Mouse (Mus musculus): ENCODE measurements at regions not wholly inside any gene's neighbourhood (a gene's known extent, or its start where the extent isn't known, plus 50 kb on each side); places are given as distances from the start of the nearest gene placed in this dataset.
"Not testable (repeated sequence)": the region's sequence is repeated elsewhere in the genome, so short reads cannot be mapped to it uniquely, and the experiment has no call there.

GRCm38 (mm10) chr11:22440521-22440920, 71.4 kb upstream of the Tmem17 start:
- Histone ChIP-seq H3K9ac (replicated peaks) (no peak overlapping the region), H3K4me1 (replicated peaks; ENCODE audit: control insufficient read depth in 2 of 2, insufficient read depth in 2 of 2, low read length in 1 of 2) (peaks cover 0 to 9% of the 10 kb centered on the region in 2 experiments; a peak in 2 of 4 replicates), H3K27me3 (ENCODE audit: control insufficient read depth, insufficient read depth, low read length) (no peaks in the 10 kb centered on the region), H3K36me3 (replicated peaks; ENCODE audit: control insufficient read depth, insufficient read depth, low read depth) (no peaks in the 10 kb centered on the region), H3K4me3 (ENCODE audit: insufficient read depth in 1 of 2, low read depth in 2 of 2, low read length in 2 of 2) (no peak overlapping the region), H3K9me3 (ENCODE audit: control insufficient read depth, low read length) (no peaks in the 10 kb centered on the region), H3K4me2 (ENCODE audit: low read depth) (no peak overlapping the region), H3K27ac (no peak overlapping the region)
- ATAC-seq (ENCODE audit: insufficient read depth): no peak
- no peak for DNase-seq (ENCODE audit: low read depth in 3 of 3, low spot score in 3 of 3)
- 54% methylated on average over 2 of the region's 2 CpGs for WGBS (ENCODE audit: insufficient replicate concordance)
- TF ChIP-seq CTCF (IDR thresholded peaks at IDR 0.05; ENCODE audit: low read depth) (no peak), EP300 (IDR thresholded peaks at IDR 0.05; ENCODE audit: low read depth) (no peak)

DNA sequence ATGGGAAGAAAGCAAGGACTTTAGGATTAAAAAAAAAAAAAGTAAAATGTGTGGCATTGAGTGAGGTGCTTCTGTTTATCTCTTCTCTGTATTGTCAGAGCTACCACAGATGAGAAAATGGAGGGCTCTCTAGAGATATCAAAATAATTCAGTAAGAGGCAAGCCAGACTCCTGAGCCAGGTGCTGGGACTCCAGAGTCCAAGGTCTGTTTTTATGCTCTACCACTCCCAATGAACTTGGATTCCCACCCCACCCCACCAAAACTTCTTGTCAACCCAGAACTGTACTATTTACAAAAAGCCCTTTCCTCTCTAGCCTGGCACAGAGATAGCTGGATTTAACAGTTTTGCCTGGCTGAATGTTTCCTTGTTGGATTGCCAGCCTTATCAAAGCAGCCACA, 58.7 kb upstream of the Tmem17 start:
- ATAC-seq (ENCODE audit: insufficient read depth): no peak
- H3K9me3 ChIP-seq (ENCODE audit: control insufficient read depth, low read length): no peaks in the 10 kb centered on the region
- no peak overlapping the region for H3K9ac ChIP-seq (replicated peaks)
- H3K4me2 ChIP-seq (ENCODE audit: low read depth): no peak overlapping the region
- H3K4me3 ChIP-seq (ENCODE audit: insufficient read depth in 1 of 2, low read depth in 2 of 2, low read length in 2 of 2): no peak overlapping the region
- TF ChIP-seq CTCF (IDR thresholded peaks at IDR 0.05; ENCODE audit: low read depth) (no peak), EP300 (IDR thresholded peaks at IDR 0.05; ENCODE audit: low read depth) (no peak)
- H3K27me3 ChIP-seq (ENCODE audit: control insufficient read depth, insufficient read depth, low read length): no peaks in the 10 kb centered on the region
- H3K36me3 ChIP-seq (replicated peaks; ENCODE audit: control insufficient read depth, insufficient read depth, low read depth): no peaks in the 10 kb centered on the region
- DNase-seq (ENCODE audit: low read depth in 3 of 3, low spot score in 3 of 3): no peak
- H3K4me1 ChIP-seq (replicated peaks; ENCODE audit: control insufficient read depth in 2 of 2, insufficient read depth in 2 of 2, low read length in 1 of 2): no peaks in the 10 kb centered on the region
- no peak overlapping the region for H3K27ac ChIP-seq

DNA sequence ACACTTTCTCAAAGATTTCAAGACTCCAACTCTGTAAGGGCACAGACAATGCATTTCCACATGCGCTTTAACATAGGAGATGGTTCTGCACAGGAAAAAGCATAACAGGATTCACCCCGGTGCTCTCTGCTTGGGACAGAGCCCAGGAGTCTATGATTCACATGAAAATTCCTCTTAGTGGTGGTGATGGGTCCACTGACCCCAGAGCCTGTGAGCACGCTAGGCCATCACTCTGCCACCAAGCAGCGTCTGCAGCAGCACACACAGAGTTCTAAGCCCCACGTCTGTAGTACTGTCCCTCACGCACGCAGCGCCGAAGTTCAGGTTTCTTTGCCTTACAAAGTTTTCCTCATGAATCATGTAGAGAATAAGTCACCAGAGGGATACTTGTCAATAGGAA, 55.6 kb upstream of the Tmem17 start:
- Histone ChIP-seq H3K4me3 (ENCODE audit: insufficient read depth in 1 of 2, low read depth in 2 of 2, low read length in 2 of 2) (no peak overlapping the region), H3K27ac (no peak overlapping the region), H3K4me1 (replicated peaks; ENCODE audit: control insufficient read depth in 2 of 2, insufficient read depth in 2 of 2, low read length in 1 of 2) (no peaks in the 10 kb centered on the region), H3K27me3 (ENCODE audit: control insufficient read depth, insufficient read depth, low read length) (no peaks in the 10 kb centered on the region), H3K36me3 (replicated peaks; ENCODE audit: control insufficient read depth, insufficient read depth, low read depth) (no peaks in the 10 kb centered on the region), H3K9me3 (ENCODE audit: control insufficient read depth, low read length) (no peaks in the 10 kb centered on the region), H3K4me2 (ENCODE audit: low read depth) (no peak overlapping the region), H3K9ac (replicated peaks) (no peak overlapping the region)
- 80% methylated on average over 9 of the region's 9 CpGs for WGBS (ENCODE audit: insufficient replicate concordance)
- TF ChIP-seq EP300 (IDR thresholded peaks at IDR 0.05; ENCODE audit: low read depth): no peak
- no peak for TF ChIP-seq CTCF (IDR thresholded peaks at IDR 0.05; ENCODE audit: low read depth)
- ATAC-seq (ENCODE audit: insufficient read depth): no peak
- DNase-seq (ENCODE audit: low read depth in 3 of 3, low spot score in 3 of 3): no peak

DNA sequence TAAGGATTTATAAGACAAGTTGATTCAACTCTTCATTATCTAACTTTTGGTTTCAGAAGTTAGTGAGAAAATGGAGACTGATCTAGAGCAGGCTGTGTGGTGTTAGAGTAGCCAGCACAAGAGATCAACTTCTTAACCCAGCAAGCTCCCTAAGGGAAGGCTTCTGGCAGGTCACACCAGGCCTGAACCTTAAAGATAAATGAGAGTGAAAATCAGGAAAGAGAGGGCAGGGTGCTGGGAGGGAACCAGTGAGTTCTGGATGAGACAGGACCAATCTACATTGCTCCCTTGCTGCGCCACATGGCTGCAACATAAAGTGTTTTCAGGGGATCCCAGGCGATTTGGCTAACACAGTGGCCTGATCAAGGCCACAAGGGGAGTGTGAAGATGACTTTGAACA, 54.7 kb upstream of the Tmem17 start:
- WGBS (ENCODE audit: insufficient replicate concordance): 70% methylated on average over 2 of the region's 2 CpGs
- no peaks in the 10 kb centered on the region for H3K4me1 ChIP-seq (replicated peaks; ENCODE audit: control insufficient read depth in 2 of 2, insufficient read depth in 2 of 2, low read length in 1 of 2)
- no peaks in the 10 kb centered on the region for H3K36me3 ChIP-seq (replicated peaks; ENCODE audit: control insufficient read depth, insufficient read depth, low read depth)
- H3K4me3 ChIP-seq (ENCODE audit: insufficient read depth in 1 of 2, low read depth in 2 of 2, low read length in 2 of 2): no peak overlapping the region
- ATAC-seq (ENCODE audit: insufficient read depth): no peak
- no peak overlapping the region for H3K9ac ChIP-seq (replicated peaks)
- no peaks in the 10 kb centered on the region for H3K9me3 ChIP-seq (ENCODE audit: control insufficient read depth, low read length)
- no peaks in the 10 kb centered on the region for H3K27me3 ChIP-seq (ENCODE audit: control insufficient read depth, insufficient read depth, low read length)
- H3K4me2 ChIP-seq (ENCODE audit: low read depth): no peak overlapping the region
- H3K27ac ChIP-seq: no peak overlapping the region
- DNase-seq (ENCODE audit: low read depth in 3 of 3, low spot score in 3 of 3): no peak
- TF ChIP-seq CTCF (IDR thresholded peaks at IDR 0.05; ENCODE audit: low read depth) (no peak), EP300 (IDR thresholded peaks at IDR 0.05; ENCODE audit: low read depth) (no peak)

GRCm38 (mm10) chr11:22458951-22459703, 52.8 kb upstream of the Tmem17 start:
- ATAC-seq (ENCODE audit: insufficient read depth): no peak
- Histone ChIP-seq H3K4me1 (replicated peaks; ENCODE audit: control insufficient read depth in 2 of 2, insufficient read depth in 2 of 2, low read length in 1 of 2) (no peaks in the 10 kb centered on the region), H3K4me3 (ENCODE audit: insufficient read depth in 1 of 2, low read depth in 2 of 2, low read length in 2 of 2) (no peak overlapping the region), H3K36me3 (replicated peaks; ENCODE audit: control insufficient read depth, insufficient read depth, low read depth) (no peaks in the 10 kb centered on the region), H3K9me3 (ENCODE audit: control insufficient read depth, low read length) (no peaks in the 10 kb centered on the region), H3K4me2 (ENCODE audit: low read depth) (no peak overlapping the region), H3K27me3 (ENCODE audit: control insufficient read depth, insufficient read depth, low read length) (no peaks in the 10 kb centered on the region), H3K9ac (replicated peaks) (no peak overlapping the region), H3K27ac (no peak overlapping the region)
- DNase-seq (ENCODE audit: low read depth in 3 of 3, low spot score in 3 of 3): no peak
- TF ChIP-seq EP300 (IDR thresholded peaks at IDR 0.05; ENCODE audit: low read depth) (no peak), CTCF (IDR thresholded peaks at IDR 0.05; ENCODE audit: low read depth) (no peak)
- 54% methylated on average over 5 of the region's 5 CpGs for WGBS (ENCODE audit: insufficient replicate concordance)

DNA sequence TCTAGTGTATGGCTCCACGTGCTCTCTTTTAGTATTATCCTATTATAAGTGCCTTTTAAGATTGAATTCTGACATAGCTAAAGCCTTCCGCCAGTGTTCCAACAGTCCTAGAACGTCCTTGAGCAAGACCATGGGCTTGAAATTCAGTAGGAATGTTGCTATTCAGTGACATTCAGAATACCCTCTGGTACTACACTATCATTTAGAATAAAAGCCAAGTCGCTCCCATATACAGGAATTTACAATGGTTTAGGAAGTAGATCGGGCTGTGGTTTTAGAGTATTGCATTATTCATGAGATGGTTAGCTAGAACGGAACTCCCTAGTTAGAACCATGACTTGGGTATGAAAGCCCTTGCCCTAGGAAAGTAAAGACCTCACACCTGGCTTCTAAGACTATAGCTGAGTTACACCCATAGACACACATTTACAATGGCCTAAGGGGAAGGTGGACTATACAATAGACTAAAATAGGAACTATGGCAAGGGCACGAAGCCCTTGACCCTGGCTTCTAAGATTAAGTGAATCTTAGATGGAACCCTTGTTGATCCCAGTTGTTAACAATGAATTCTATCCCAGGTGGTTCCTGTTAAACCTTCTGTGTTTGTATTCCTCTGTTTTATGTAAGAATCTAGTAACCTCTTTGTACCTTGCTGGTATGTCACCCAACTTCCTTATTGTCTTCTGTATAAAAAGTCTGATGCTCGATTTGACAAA, 50.7 kb upstream of the Tmem17 start:
- not testable (repeated sequence) for H3K27ac ChIP-seq; H3K27me3 ChIP-seq (ENCODE audit: control insufficient read depth, insufficient read depth, low read length); H3K36me3 ChIP-seq (replicated peaks; ENCODE audit: control insufficient read depth, insufficient read depth, low read depth); DNase-seq (ENCODE audit: low read depth in 3 of 3, low spot score in 3 of 3); H3K9me3 ChIP-seq (ENCODE audit: control insufficient read depth, low read length); H3K4me1 ChIP-seq (replicated peaks; ENCODE audit: control insufficient read depth in 2 of 2, insufficient read depth in 2 of 2, low read length in 1 of 2); H3K9ac ChIP-seq (replicated peaks); ATAC-seq (ENCODE audit: insufficient read depth); H3K4me2 ChIP-seq (ENCODE audit: low read depth); H3K4me3 ChIP-seq (ENCODE audit: insufficient read depth in 1 of 2, low read depth in 2 of 2, low read length in 2 of 2)
- WGBS (ENCODE audit: insufficient replicate concordance): 64% methylated on average over 8 of the region's 8 CpGs
